Mouse (Mus musculus) T-helper 1 cell (primary cell): ENCODE data around the gene Prpsap2.

Experiments used
- in situ Hi-C: fragments of 300-600 bp; cut with MboI, MseI; formaldehyde crosslinking; loops from one replicate; pipeline ENCODE4 v1.15.1; 2025; ENCODE audit warnings: high pct_unique_total_duplicates

Gene Prpsap2

DNA sequence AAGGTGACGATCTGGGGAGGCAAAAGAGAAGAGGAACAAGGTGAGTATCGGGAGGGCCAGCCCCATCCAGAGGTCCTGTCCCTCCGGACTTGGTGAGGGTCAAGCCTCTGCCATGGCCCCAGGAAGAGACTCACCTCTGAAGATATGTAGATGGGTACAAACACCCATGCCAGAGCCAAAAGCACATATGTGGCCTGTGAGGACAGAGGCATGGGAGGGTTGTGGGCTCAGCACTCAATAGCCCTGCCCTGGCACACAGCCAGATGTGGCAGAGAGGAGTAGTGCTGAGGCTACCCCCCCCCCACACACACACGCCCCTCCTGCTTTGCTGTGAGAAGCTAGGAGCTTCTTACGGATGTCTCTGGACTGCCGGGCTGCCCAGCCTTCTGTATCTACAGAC lies 46.8 kb downstream of the Prpsap2 start:
- in situ Hi-C loops = loop anchor here (5.0 kb wide), 2 partner anchors 88 to 303 kb away; no protein-coding TSS in a partner anchor

DNA sequence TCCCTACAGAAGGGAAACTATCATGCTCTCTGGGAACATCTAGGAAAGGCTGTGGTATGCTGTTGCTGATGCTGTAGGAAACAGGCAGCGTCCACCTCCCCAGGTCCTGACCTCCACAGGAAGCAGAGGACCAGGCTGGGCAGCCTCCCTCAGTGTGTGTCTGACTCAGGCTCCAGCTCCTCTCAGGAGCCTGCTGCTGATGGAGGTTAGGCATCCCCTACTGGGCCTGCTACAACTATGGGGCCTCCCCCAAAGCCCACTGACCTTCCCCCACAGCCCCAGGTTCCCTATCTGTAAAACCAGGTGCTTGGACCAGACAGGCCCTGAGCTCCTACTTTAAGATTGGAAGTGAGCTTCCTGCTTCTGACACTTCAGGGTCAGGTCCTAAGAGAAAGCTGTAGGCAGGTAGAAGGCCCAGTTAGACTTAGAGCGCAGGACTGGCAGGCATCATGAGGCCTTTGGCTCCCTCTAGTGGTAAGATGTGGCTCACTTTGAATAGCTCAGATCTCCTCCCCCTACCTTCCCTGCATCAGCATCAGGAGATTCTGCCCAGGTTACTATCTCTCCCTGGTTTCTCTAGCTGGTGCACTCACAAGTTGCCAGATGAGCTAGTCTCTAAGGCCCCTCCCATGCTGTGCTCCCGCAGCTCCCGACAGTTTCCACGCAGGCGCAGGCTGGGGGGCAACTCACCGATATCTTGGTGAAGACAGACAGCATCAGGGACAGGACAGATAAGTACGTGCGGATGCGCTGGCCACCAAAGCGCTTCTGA lies 47.4 kb downstream of the Prpsap2 start:
- in situ Hi-C loops = loop anchor here (5.0 kb wide), 2 partner anchors 87 to 302 kb away; no protein-coding TSS in a partner anchor

DNA sequence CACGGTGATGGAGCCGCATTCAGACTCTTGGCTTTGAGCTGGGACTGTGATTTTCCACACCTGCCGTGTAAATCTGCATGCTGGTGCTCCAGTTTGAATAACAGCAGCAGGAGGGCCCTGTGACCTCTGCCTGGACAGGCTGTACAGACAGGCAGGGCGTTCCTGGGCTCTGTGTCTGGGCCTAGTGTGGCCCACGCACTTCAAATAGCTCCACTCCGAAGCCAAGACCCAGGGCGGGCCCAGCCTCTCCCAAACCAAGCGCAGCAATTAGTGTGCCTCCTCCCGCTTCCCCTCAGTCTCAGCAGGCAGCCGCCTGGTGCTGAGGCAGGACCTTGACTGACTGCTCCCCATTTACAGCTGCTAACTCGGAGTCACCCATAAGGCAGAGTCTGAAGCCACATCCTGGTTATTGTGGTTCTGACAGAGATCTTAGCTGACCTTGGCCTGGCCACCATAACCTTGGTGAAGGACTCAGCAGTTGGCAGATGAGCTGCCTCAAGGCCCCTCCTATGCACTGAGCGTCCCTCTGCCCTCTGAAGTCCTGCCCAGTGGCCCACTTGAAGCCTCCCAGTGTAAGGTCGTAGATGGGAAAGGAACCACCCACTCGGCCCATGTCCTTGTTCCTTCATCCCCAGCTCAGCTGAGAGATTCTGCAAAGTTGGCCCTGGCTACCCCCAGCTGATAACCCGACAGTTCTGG lies 48.6 kb downstream of the Prpsap2 start:
- in situ Hi-C loops = no loop called here

DNA sequence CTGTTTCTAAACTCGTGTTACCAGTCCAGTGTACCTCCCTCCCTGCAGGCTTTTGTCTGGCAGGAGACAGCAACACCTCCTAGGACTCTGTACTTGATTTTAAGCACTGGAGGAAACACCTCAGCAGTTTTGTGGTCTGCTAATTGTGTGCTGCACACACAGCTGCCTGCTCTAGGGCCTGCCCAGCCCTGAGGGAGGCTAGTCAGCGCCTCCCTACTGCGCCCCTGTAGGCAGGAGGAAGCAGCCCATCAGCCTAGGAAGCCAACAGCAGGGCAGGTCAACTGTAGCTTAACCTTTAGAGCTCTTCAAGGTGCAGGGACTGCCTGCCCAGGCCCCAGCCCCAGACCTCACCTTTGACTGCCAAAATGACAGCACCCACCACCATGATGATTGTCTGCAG lies 53.0 kb downstream of the Prpsap2 start:
- in situ Hi-C loops = no loop called here

DNA sequence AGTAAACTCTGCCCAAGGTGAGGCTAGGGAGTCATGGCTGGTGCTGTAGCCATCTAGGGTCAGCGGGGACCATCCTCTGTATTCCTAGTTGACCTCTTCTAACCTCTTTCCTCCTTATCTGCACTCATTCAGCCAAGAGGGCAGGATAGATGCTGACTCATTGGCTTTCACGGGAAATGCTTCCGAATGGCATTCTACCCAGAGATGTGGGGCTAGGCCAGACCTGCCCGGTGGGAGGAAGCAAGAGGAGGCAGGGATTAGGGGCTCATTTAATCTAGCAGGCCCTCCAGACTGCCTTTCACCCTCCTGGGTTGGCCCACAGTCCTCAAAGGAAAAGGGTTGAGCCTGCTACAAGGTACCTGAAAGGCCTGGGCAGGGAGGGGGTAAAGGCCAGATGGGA lies 55.7 kb downstream of the Prpsap2 start:
- in situ Hi-C loops = no loop called here

DNA sequence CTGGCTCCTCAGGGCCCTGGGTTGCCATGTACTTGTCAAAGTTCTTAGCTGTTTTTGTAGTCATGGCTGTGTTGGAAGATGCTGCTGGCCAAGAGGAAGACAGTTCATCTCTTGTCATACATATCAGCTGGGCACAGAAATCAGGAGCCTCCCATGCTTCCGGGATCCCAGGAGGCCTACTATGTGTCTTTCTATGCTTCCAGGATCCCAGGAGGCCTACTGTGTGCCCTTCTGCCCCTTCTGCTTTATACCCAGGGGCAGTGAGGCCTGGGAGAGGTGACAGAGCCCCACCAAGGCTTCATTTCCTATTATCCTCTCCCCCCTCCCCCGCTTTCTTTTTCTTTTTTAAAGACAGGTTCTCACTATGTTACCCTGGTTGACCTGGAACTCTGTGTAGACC lies 56.3 kb downstream of the Prpsap2 start:
- in situ Hi-C loops = no loop called here

DNA sequence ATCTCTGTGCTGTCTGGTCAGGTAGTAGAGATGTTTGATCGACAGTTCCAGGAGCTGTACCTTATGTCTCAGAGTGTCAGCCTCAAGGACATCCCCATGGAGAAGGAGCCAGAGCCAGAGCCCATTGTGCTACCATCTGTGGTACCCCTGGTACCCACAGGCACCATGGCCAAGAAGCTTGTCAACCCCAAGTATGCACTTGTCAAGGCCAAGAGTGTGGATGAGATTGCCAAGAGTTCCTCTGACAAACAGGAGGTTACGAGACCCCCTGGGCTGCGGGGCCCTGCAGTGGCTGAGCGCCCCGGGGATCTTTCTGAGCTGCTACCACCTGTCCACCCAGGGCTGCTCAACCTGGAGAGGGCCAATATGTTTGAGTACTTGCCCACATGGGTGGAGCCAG lies 59.4 kb downstream of the Prpsap2 start:
- in situ Hi-C loops = loop anchor here (5.0 kb wide), 1 partner anchor 35 kb away; no protein-coding TSS in a partner anchor

DNA sequence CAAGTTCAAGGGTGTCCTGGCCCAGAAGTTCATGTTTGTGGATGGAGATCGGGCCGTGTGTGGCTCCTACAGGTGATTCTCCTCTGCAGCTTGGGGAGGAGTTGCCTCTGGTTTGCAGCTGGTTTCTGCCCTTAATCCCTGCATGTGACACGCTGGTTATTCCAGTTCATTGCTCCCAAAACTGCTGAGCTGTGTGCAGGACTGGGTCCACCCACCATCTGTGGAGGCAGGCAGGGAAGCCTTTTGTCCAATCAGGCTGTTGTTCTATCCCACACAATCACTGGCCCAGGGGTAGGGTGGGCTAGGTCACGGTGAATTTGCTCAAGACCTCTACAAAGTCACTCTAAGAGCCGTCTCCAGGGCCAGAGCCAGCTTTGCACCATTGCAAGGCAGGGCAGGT lies 60.2 kb downstream of the Prpsap2 start:
- in situ Hi-C loops = loop anchor here (5.0 kb wide), 1 partner anchor 34 kb away; no protein-coding TSS in a partner anchor

DNA sequence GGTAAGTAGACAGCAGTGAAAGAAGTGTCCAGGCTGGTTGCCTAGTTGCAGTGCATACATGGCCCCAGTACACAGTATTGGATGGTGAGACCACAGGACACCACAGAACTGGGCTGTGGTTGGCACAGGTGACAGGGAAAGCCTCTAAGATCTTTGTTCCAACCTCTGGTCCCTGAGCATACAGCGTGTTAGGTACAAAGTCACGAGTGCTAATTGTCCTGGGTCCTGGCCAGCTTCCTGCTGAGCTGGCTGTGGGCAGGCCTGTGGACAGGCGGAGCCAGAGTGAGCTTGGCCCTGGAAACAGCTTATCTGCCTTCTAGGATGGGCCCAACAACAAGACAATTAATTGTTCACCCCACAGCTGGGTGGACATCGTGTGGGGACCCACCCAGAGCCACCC lies 62.0 kb downstream of the Prpsap2 start:
- in situ Hi-C loops = loop anchor here (5.0 kb wide), 1 partner anchor 33 kb away; no protein-coding TSS in a partner anchor

DNA sequence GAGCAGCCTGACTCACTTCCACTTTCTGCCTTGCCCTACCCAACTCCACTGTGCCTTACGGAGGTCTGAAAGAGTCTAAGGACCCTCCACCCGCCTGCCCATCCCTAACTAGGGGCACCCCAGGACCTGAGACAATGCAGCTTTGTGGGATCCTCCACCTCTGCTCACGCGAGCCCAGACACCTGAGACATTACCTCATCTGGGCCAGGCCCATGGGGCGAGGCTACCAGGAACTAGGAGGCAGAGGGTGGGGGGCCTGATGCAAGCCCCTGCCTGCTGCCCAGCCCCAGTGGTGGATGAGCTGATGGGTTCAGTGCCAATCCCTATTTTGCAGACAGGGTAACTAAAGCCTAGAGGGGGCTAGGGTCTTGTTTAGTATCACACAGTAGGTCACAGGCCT lies 62.4 kb downstream of the Prpsap2 start:
- in situ Hi-C loops = no loop called here

DNA sequence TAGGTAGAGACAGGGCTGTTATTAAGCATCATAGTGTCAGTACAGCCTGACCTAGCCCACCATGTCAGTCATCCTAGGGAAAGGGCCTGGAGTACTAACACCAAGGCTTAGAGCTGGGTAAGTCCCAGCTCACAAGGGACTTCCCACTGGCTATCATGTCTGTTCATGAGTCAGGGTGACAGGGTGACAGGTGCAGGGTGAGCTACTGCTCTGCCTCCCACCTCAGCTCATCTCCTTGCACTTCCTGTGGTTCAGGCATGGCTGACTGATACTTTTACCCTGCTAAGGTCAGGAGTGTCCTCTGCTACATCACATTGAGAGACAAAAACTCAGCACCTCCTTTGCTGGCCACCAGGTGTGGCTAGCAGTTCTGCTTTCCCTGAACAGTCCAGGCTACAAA lies 63.0 kb downstream of the Prpsap2 start:
- in situ Hi-C loops = no loop called here

DNA sequence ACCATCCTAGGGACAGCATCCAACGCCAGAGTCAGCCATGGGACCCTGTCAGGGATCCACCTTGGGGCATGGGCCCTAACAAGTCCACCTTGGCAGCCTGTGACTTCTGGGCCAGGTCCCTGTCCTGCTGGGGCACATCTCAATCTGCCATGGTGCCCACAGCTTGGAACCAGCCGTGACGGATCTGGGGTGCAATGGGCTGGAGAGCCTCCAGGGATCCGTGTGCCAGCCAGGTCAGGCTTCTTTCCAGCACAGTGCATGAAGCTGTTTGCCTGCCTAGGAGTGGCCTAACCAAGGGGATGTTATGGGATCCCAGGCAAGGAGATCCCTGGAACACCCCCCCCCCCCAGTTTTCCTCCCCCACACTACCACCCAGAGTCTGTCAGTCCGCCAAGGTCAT lies 68.9 kb downstream of the Prpsap2 start:
- in situ Hi-C loops = no loop called here

DNA sequence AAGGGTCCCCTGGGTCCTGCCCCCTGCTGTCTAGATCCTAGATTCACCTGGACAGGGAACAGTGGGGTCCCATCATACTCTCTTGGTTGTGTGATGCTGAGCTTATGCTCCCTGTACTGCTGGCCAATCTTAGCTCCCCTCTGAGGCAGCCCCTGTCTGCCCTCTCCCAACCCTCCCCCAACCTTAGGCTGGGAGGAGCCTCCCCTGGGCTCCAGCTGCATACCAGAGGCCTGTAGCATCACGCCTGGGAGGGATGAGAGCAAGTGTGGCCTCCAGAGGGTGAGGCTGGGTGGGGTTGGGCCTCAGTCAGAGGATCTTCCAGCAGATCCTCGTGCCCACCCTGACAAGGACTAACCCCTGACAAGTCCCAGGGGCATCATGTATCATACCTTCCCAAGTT lies 74.3 kb downstream of the Prpsap2 start:
- in situ Hi-C loops = no loop called here

DNA sequence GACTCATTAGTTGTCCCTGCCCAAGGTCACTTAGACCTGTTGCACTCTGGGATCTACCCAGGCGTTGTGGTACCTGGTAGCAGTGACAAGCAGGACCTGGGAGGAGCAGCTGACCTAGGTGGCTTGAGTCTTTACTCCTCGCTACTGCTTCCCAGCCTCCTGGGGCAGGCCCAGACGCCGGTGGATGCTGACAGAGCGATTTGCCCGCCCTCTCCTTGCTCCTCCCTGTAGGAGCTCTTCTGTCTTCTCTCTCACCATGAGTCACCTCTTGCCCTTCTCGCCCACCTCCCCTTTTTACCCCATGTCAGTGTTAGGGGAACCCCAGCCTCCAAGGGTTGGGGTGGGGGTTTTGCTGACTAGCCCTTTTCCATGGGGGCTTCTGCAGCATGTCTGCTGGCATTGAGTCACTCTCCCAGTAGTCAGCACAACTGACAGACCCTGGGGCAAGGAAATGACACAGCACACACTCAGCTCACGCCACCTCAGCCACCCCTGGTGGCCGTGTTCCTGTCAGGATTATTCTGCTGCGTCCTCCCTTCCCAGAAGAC lies 74.9 kb downstream of the Prpsap2 start:
- in situ Hi-C loops = no loop called here

DNA sequence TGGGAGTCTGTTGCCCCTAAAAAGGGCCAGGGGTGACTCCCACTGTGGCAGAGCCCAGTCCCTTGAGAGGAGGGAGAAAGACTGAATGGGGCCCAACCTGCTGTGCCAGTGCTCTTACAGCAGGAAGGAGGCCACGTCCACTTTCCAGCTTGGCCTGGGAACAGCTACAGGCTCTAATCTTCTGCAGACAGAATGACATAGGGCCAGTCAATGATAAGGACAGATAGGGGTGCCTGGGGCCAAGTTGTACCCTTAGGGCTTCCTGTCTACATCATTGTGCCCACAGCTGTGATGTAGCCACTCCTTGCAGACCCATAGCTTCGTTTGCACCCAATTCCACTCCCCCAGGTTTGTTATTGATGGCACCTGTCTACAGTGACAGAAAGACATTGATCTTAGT lies 75.7 kb downstream of the Prpsap2 start:
- in situ Hi-C loops = no loop called here

DNA sequence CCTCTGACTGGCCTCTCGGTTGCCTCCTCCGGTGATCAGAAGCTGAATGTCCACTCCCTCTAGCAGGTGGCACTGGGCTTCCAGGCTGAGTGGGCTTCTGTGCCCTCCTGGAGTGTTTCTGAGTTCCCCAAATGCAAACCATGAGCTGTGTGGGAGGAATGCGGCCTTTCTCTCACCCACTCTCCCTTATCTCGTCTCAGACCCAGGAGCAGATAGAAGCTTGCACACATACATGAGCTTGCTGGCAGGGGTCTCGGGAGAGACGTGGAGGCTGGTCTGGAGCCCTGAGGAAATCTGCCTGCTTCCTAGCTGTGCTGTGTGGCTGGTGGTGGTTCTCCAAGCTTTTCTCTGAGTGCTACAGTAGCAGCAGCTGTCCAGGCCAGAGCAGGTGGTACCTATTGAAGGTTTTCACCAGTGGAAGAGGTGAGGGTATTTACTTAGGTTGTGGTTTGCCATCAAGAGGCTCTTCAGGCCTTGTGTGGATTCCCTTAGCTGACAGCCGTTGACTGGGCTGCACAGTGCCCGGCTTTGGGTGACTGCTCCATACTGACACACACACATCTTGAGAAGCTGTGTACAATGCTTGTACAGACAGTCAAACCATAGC lies 76.7 kb downstream of the Prpsap2 start:
- in situ Hi-C loops = no loop called here

DNA sequence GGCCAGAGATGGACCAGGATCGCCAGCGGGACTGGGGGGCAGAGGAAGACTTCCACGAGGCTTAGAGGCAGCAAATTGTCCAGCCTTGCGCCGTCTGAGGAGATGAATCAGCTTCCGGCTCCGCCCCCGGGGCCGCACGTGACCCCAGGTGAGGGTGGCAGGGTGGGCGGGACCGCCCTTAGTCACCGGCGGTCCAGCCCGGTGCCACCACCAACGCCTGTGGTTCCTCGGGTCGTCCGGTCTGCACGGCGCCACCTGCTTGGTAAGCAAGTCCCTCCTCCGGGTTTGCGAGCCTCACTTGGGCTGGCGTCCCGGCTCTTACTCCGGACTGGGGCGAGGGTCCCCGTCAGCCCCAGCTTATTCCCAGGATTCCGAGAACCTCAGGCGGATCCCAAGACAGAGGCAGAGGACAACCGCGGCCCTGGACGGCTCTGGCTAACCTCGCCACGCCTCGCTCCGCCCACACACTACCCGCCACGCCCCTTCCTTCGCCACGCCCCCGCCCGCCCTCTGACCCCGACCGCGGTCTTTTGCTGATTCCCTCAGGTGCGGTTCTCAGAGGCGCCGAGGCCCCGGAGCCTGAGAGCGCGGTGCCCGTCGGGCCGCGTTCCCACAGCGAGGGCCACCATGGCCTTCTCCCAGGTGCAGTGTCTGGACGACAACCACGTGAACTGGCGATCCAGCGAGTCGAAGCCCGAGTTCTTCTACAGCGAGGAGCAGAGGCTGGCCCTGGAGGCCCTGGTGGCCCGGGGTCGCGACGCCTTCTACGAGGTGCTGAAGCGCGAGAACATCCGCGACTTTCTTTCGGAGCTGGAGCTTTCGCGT lies 77.8 kb downstream of the Prpsap2 start, which contains the start of gene Fam83g:
Fam83g (plus strand) TSS at position 185 of the 825 bp plus-strand sequence.
- in situ Hi-C loops = no loop called here
